Mouse (Mus musculus): ENCODE data around the gene Mrtfa. TPM values are rescaled to one million over a fixed set of nuclear protein-coding genes. Genes with fewer than 3 reads are reported as not detected.

Gene Mrtfa
- total and polyA plus RNA-seq, 3 experiments, result 27.3 to 39.6 (median 30.0) TPM

GRCm38 (mm10) chr15:80983264-80983663 is 207.3 kb downstream of the Mrtfa start:
- DNase-seq, result no peak

GRCm38 (mm10) chr15:80981176-80981575 is 209.4 kb downstream of the Mrtfa start:
- no peak for DNase-seq

GRCm38 (mm10) chr15:80979611-80980010 is 210.9 kb downstream of the Mrtfa start:
- no peak for DNase-seq

GRCm38 (mm10) chr15:80977620-80978334 is 212.8 kb downstream of the Mrtfa start, which contains the start of gene Sgsm3:
Gene Sgsm3, plus strand, starts transcription at chr15:80977765.
- peak; percentile 92 for DNase-seq

GRCm38 (mm10) chr15:80975666-80976065 is 214.9 kb downstream of the Mrtfa start:
- no peak for DNase-seq

GRCm38 (mm10) chr15:80974311-80974710 is 216.2 kb downstream of the Mrtfa start:
- no peak for DNase-seq

- no peak for DNase-seq
These were observed 221.2 kb downstream of the Mrtfa start for GRCm38 (mm10) chr15:80969371-80969770.

Other genes starting within 250 kb of the Mrtfa start
- 10 to 100 TPM; 39.5 to 43.6 TPM for gene Adsl, start 242.3 kb downstream of the Mrtfa start, total RNA-seq (2021)
- gene Adsl, start 242.3 kb downstream of the Mrtfa start, polyA plus RNA-seq (2012; rRNA removed), result 36.9 and 42.0 TPM in 2 replicates
- 10 to 100 TPM; 18.9 to 24.2 TPM for gene Sgsm3, start 213.0 kb downstream of the Mrtfa start, total RNA-seq (2021)
- 17.6 and 27.3 TPM in 2 replicates for gene Sgsm3, start 213.0 kb downstream of the Mrtfa start, polyA plus RNA-seq (2012; rRNA removed)
- under 1 TPM; 0.17 to 0.55 TPM for gene Mchr1, start 44.7 kb upstream of the Mrtfa start, total RNA-seq (2021)
- gene Mchr1, start 44.7 kb upstream of the Mrtfa start, polyA plus RNA-seq (2012; rRNA removed), result 0.45 and 0.86 TPM in 2 replicates
- 10 to 100 TPM; 77.4 to 99.9 TPM for gene Slc25a17, start 170.1 kb upstream of the Mrtfa start, total RNA-seq (2021)
- gene Slc25a17, start 170.1 kb upstream of the Mrtfa start, polyA plus RNA-seq (2012; rRNA removed), result 16.8 and 19.8 TPM in 2 replicates
- 100 to 1,000 TPM; 246 to 354 TPM for gene St13, start 209.3 kb upstream of the Mrtfa start, total RNA-seq (2021)
- gene St13, start 209.3 kb upstream of the Mrtfa start, polyA plus RNA-seq (2012; rRNA removed), result 31.1 and 40.3 TPM in 2 replicates
- 10 to 100 TPM; 27.7 to 34.8 TPM for gene Xpnpep3, start 209.4 kb upstream of the Mrtfa start, total RNA-seq (2021)
- gene Xpnpep3, start 209.4 kb upstream of the Mrtfa start, polyA plus RNA-seq (2012; rRNA removed), result 7.7 and 12.0 TPM in 2 replicates
- not detected for gene Dnajb7, start 217.5 kb upstream of the Mrtfa start, total RNA-seq (2021)
- not detected in 2 replicates for gene Dnajb7, start 217.5 kb upstream of the Mrtfa start, polyA plus RNA-seq (2012; rRNA removed)